Mouse (Mus musculus) kidney, adult 9 months (tissue): ENCODE results near the gene Cep295nl.
A peak's percentile ranks its signal among the peaks of the same experiment; 100 is the strongest.

Source experiments
- DNase-seq: peaks from one replicate; pipeline ENCODE4 v3.0.0; 2022

Gene Cep295nl

GRCm38 (mm10) chr11:118354636-118355191, 12.4 kb upstream of the Cep295nl start:
- no peak for DNase-seq

DNA sequence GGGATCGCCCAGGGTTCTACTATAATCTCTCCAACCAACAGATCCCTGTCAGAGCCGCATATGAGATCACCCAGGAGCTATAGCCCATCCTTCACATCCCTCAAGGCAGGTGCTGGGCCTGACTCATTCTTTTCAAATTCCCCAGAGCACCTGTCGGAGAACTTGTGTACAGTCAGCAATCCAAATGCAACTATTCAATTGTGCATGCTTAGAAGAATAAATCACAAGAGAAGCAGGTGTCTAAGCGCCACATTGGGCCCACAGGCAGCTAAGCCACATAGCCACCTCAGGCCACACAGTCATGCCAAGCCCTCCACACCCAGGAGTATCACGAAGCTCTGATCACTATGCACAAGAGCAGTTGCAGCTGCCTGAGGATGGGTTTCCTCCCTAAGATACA, 7.2 kb upstream of the Cep295nl start:
- DNase-seq, result no peak

- DNase-seq, result peak; percentile 39
Measured at GRCm38 (mm10) chr11:118348877-118349276, 6.6 kb upstream of the Cep295nl start.

DNA sequence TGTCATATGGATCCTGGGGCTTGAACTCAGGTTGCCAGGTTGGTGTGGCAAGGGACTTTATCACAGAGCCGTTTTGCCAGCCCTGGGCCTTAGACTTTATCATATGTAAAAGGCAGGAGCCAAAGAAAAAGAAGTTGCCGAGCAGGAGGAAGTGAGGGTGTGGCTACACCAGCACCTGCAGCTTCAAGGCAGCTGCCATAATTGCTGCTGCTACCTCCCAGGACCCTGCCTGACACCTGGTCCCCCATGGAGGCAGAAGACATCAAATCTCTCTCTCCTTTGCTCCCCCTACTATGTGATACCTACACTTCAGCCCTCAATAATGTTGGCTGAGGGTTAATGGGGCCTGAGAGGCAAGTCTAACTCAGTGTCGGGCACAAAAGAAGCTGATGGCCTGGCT, 6.1 kb upstream of the Cep295nl start:
- no peak for DNase-seq

DNA sequence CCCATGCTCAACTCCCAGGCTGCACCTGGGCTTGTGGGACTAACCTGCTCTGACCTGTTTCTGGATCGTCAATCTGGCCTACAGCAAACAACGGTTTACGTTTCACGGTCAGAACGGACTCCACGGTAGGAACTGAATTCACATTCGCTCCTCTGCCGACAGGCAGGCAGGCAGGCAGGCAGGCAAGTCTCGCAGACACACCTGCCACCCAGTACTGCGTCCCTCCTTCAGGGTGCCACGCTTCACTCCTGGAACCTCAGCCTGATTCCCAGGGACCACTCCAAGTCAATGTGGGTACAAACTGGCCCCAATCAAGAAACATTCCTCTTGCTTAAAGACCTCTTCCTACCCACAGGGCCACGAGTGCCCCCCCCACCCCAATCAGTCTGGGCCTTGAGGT, 5.6 kb upstream of the Cep295nl start:
- no peak for DNase-seq

DNA sequence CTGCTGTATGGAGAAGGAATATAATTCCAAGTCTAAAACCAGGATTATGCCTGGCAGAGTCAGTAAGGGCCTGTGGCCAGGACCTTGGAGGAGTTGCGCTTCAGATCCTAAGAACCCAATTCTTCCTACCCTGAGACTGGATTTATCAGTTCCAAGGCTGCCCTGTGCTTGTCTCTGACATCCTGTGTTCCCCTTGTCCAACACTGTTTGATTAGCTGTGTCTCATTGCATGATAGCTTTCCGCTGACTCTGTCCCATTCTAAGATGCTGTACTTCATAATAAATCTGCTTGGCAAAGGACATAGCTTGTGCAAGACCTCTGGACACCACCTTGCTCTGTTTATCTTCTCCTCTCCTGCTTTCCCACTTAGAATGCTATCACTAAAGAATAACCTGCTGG, 5.1 kb upstream of the Cep295nl start:
- no peak for DNase-seq

DNA sequence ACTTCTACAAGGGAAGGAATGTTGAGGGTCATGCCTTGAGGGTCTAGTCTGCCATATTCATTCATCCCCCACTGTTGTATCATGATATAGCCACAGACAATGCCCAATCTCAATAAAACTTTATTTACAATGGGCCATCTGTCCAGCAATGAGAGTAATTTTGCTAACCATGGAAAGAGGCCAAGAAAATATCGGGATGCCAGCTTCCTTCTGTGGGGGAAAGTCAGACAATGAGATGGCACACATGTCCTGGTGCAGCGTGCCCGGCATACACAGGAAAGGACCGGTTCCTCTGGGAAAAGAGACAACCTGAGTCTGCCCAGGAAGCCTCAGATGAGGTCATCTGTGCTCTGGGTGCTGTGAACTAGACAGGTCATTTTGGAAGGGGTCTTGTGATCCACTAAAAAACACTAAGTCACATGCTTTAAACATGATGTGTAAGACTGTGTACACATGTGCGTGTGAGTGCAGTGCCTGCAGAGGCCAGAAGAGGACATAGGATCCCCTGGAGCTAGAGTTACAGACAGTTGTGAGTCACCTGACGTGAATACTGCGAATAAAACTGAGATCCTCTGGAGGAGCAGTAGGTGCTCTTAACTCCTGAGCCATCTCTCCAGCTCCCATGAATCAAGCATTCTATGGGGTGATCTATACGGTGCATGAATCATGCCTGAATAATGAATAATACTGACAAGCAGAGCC, 4.2 kb upstream of the Cep295nl start:
- DNase-seq, result no peak

- DNase-seq, result no peak
Measured at GRCm38 (mm10) chr11:118345693-118346092, 3.4 kb upstream of the Cep295nl start.

DNA sequence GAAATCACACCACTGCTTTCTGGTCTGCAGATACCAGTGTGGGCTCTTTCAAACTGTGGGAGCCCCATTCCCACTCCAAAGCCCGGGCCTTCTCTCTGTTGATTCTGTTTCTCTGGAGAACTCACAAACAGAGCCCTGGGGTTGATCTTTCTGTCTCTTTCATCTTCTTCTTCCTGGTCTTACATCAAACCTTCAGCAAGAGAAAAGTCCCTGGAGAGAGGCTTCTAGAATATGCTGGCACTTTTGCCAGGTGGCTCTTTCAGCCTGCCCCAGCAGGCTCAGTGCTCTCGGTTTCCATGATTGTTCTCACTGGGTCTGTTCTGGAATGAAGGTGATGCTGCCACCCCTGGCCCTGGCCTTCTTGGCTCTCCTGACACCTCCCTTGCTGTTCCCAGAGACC, 1.3 kb upstream of the Cep295nl start:
- DNase-seq, result no peak

GRCm38 (mm10) chr11:118337491-118338168, 4.7 kb downstream of the Cep295nl start:
- DNase-seq, result no peak

GRCm38 (mm10) chr11:118333431-118333830, 8.9 kb downstream of the Cep295nl start:
- no peak for DNase-seq

GRCm38 (mm10) chr11:118332376-118332775, 9.9 kb downstream of the Cep295nl start:
- no peak for DNase-seq

DNA sequence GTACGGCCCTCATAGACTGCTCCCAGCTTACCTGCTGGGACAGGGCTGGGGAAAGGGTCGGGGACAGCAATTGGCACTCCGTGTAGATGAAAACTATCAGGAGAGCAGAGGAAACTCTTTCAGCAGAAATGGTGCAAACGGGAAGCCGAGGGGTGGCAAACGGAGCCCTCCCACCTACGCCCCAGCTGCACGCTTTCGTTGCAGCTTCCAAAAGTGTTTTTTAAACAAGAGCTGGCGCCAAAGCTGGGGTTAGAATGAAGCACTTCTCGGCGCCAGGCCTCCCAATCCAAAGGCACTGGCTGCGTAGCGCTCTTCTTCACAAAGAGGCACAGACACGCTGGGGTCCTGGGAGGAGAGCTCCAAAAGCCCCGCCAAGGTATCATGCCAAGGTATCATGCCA, 11.5 kb downstream of the Cep295nl start:
- DNase-seq, result no peak

DNA sequence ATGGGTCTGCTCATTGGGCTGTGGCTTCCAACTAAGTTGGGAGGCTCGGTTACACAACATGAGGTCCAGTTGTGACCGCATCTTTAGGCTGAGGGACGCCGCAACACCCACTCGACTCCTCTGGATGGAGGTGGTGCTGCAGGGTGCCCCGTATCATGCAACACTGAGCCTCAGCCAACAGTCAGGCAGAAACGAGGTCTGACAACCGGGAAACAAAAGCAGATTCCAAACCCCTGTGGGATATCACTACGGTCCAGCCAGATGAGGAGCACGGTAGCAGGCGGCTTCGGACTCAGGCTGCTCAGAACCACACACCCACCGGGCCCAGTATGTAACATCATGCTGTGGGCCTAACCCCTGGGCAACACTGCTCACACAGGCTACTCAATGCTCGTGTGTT, 11.9 kb downstream of the Cep295nl start:
- no peak for DNase-seq

DNA sequence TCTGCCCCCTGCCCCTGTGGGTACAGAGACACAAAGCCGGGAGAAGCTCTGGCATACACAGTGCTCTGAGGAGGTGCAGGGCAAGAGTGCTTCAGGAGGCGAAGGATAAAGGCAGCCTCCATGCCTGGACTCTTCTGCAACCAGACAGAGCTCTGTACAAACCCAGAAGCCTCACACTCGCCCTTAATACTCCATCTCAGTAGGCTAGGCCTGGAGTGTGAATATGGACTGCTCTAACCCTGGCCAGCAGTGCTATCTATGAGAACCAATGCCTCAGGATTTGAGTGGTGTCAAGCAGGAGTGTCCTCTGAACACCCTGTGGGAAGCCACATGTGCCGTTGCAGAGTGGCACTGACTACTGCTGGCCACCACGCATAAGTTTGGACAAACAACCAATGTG, 13.4 kb downstream of the Cep295nl start:
- DNase-seq, result no peak

GRCm38 (mm10) chr11:118328511-118328910, 13.8 kb downstream of the Cep295nl start:
- no peak for DNase-seq

- no peak for DNase-seq
Measured at GRCm38 (mm10) chr11:118326991-118327971, 15.0 kb downstream of the Cep295nl start.

DNA sequence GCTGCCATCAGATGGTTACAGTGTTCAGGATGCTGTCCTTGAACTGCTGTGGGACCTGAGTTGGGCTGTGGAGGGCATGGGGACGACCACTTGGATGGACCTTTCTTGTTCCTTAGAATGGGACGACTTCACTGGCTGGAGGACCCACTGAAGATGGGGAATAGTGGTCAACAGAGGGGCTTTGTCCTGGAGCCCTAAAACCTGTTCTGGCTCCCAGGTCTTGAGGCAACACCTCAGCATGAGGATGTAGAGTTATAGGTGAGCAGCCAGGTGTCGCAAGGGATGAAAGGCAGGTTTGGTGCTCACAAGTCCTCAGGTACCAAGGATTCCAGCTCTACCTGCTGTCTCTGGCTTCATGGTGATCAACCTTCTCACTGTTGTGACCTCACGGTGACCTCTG, 15.8 kb downstream of the Cep295nl start:
- DNase-seq, result no peak

GRCm38 (mm10) chr11:118324541-118324940, 17.8 kb downstream of the Cep295nl start:
- no peak for DNase-seq

DNA sequence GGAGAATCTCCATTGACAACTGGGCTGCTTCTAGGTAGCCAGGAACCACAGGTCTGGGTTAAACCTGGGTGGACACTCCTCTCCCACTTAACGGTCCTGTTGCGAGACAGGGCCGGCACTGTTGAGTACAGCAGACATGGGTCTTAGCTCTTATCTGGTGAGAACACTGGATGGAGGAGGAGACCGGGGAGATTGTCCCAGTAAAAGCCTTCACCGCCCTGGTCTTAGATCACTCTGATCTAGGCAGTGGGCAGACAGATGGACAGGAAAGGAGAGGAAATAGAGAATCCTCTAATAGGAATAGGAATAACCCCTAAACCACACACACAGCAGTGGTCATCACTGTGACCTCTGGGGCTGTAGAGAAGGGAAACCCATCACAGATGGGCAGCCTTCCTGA, 18.3 kb downstream of the Cep295nl start:
- DNase-seq, result no peak

GRCm38 (mm10) chr11:118322647-118323046, 19.7 kb downstream of the Cep295nl start:
- no peak for DNase-seq

DNA sequence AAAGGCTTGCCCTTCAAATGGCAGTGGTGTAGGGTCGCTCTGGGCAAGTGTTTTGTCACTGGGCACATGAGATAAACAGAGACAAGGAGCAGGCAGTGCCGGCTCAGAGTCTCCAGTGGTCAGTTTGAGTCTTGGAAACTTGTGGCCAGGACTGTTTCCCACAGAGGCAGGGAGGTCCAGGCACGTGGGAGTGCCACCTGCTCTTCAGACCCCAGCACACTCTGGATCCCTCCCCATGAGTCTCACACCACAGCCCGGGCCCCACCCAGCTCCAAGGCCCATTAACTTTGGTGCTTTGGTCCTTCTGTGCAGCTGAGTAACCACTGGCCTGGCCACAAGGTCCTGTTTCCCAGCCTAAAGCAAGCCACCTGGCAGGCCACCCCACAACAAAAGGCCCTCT, 20.3 kb downstream of the Cep295nl start:
- DNase-seq, result peak; percentile 19

DNA sequence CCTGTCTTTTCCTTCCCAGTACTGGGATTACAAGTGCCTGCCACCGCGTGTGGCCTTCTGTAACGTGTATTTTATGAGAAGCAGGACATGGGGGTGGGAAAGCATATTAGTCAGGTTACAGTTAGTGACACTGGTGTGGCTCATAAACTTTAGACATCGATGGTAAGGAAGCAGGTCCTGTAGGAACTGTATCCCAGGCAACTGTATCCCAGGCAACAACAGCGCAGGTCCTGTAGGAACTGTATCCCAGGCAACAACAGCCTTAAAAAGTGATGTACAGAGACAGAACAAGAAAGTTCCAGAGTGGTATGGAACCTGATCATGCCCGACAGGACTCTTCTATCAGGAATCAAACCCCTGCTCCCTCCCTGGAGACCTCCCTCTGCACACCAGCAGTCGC, 20.8 kb downstream of the Cep295nl start:
- DNase-seq, result no peak
